Mouse (Mus musculus) central nervous system, embryonic 18 days (tissue): ENCODE results near the gene Vmn2r91. TPM values are rescaled to one million over a fixed set of nuclear protein-coding genes. Genes with fewer than 3 reads are reported as not detected.

Experiments used
- polyA plus RNA-seq: library from polyadenylated mRNA; depleted of rRNA; stranded (reverse); fragments of >200 nt; gene quantifications from 2 replicates; pipeline ENCODE4 v1.2.3, GENCODE M21; 2012; rRNA removed

The Vmn2r91 gene
- not detected in 2 replicates for polyA plus RNA-seq

DNA sequence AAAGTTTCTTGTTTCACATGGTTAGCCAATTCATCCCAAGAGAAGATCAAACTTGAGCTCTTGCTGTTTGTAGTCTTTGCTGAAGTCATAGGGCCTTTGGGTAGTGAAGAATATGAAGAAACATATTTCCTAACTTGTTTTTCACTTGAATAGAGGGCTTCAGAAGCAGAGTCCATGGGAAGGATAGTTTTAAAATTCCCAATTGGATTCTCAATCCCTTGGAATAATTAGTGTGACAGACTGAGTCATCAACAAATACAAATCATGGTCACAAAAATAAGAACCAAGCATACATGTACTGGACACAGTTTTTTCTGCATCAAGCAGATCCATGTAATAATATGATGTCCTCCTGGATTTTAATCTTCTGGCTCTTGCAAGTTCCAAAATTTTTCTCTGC is at the start of gene Vmn2r91:
Vmn2r91 (plus strand) TSS at position 301 of the 400 bp plus-strand sequence.

GRCm38 (mm10) chr17:18049124-18049523 is 35.7 kb upstream of the Vmn2r91 start, which contains the start of gene Vmn2r124:
Gene Vmn2r124, plus strand, starts transcription at chr17:18049424.

DNA sequence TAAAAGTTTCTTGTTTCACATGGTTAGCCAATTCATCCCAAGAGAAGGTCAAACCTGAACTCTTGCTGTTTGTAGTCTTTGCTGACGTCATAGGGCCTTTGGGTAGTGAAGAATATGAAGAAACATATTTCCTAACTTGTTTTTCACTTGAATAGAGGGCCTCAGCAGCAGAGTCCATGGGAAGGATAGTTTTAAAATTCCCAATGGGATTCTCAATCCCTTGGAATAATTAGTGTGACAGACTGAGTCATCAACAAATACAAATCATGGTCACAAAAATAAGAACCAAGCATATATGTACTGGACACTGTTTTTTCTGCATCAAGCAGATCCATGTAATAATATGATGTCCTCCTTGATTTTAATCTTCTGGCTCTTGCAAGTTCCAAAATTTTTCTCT is 66.8 kb downstream of the Vmn2r91 start, which contains the start of gene Vmn2r92:
Vmn2r92 (plus strand) TSS at position 301 of the 400 bp plus-strand sequence.

Other genes starting within 250 kb of the Vmn2r91 start
- gene Has1, start 229.8 kb upstream of the Vmn2r91 start, polyA plus RNA-seq: 0.63 and 1.5 TPM in 2 replicates
- gene Fpr1, start 201.1 kb upstream of the Vmn2r91 start, polyA plus RNA-seq: 0.11 and 0.14 TPM in 2 replicates
- gene Fpr2, start 197.2 kb upstream of the Vmn2r91 start, polyA plus RNA-seq: 0.48 and 0.72 TPM in 2 replicates
- gene Fpr3, start 197.2 kb upstream of the Vmn2r91 start, polyA plus RNA-seq: not detected in 2 replicates
- not detected in 2 replicates for gene Fpr-rs4, start 63.3 kb upstream of the Vmn2r91 start, polyA plus RNA-seq
- gene Vmn2r124, start 35.6 kb upstream of the Vmn2r91 start, polyA plus RNA-seq: not detected in 2 replicates
- gene Vmn2r92, start 66.9 kb downstream of the Vmn2r91 start, polyA plus RNA-seq: not detected in 2 replicates
- not detected in 2 replicates for gene Vmn2r94, start 192.7 kb downstream of the Vmn2r91 start, polyA plus RNA-seq
- gene Vmn2r93, start 213.1 kb downstream of the Vmn2r91 start, polyA plus RNA-seq: not detected in 2 replicates